Mouse (Mus musculus) erythroblast, embryonic 14.5 days (primary cell): ENCODE data around the gene Dgcr8.

Experiments
- GATA1 ChIP-seq: IDR thresholded peaks from 2 replicates; pipeline ENCODE4 v1.6.1; 2012; ENCODE audit warnings: low read length, inconsistent platforms, mixed read lengths
- TAL1 ChIP-seq: IDR thresholded peaks from 3 replicates; pipeline ENCODE4 v1.6.1; 2012; ENCODE audit warnings: low read length, inconsistent platforms, mixed read lengths

GRCm38 (mm10) chr16:18228856-18229255, 60.2 kb downstream of the Dgcr8 start:
- no peak for TF ChIP-seq TAL1
- no peak for TF ChIP-seq GATA1
